Mouse (Mus musculus) B cell, adult 2 months (primary cell): ENCODE data around the gene Tenm4.

Source experiments
- DNase-seq, 2 experiments: peaks; one replicate each; pipeline ENCODE4 v3.0.0; 2022

Gene Tenm4

DNA sequence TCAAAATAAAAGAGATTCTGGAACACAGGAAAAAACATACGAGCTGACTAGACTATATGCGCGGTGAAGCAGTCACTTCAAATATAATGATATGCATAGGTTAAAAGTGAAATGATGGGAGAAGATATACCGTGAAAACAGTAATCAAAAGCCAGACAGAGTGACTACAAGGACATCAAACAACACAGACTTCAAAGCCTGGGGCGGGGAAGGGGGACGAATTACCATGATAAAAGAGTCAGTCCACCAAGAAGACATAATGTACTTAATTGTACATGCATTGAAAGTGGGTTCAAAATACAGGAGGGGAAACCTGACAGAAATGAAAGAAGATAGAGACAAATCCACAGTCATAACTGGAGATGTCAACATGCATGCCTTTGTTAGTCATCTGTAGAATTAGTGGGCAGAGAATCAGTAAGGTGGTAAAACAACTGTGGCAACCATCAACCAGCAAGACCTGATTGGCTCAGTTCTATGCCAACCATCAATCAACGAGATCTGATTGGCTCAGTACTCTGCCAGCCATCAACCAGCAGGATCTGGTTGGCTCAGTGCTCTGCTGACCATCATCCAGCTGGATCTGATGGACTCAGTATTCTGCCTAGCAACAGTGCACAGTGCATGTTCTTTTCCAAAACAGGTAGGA is 749.5 kb downstream of the Tenm4 start:
- no peak for DNase-seq

DNA sequence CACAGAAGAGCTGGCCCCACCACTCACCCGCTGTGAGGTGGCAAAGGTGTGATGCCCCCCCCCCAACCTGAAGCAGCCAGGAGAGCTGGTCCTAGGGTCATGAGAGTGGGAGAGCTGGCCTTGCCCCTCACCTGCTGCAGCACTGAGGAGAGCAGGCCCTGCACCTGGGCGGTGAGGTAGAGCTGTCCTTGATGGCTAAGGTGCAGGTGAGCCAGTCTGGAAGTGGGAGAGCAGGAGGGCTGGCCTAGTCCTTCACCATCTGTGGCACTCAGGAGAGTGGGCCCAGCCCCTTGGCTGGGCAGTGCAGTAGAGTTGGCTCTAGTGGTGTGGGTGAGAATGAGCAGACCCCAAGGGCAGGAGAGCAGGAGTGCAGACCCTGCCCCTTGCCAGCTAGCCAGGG is 751.9 kb downstream of the Tenm4 start:
- DNase-seq, result no peak

DNA sequence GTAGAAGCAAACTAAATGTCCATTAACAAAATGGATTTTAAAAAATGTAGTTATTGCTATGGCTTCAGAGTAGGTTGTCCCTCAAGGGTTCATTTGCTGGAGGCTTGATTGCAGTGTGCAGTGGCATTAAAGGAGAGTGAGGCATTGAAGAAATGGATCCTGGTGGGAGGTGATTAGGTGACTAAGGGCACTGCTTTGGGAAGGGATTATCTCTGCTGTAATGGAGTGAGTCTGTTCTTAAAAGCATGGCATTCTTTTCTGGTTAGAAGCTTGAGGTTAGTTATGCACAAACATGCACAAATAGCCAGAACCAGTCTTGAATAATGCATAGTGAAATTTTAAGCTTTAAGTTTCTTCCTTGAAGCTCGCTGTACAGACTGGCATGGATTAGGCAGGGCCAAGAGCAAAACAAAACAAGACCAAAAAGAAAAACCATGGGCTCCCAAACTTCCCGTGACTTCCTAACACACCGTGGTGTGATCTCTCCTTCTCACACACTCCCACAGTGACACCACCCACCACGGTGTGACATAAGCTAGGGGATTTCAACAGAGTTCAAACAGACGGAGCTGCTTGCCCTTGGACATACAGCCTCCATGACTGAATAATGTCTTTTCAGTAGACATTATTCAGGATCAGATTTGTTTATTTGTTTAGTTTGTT is 772.8 kb downstream of the Tenm4 start:
- no peak for DNase-seq

DNA sequence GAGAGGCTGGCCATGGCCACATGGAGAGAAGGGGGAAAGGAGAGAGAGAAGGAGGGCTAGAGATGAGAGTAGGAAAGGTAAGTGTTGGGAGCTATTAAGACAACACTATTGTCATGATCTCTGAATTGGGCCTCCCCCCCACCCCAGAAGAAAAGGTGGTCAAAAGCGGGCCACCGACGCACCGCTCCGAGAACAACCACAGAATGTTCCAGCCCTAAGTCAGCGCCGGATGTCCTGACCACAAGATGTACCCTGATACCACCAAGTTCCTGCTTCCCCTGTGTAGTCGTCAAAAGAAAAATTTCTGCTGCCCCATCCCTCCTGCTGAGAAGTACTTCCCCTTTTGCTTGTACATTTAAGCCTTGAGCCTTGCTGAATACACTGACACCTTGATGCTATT is 775.5 kb downstream of the Tenm4 start:
- peak; percentile 44 to 54 for DNase-seq

DNA sequence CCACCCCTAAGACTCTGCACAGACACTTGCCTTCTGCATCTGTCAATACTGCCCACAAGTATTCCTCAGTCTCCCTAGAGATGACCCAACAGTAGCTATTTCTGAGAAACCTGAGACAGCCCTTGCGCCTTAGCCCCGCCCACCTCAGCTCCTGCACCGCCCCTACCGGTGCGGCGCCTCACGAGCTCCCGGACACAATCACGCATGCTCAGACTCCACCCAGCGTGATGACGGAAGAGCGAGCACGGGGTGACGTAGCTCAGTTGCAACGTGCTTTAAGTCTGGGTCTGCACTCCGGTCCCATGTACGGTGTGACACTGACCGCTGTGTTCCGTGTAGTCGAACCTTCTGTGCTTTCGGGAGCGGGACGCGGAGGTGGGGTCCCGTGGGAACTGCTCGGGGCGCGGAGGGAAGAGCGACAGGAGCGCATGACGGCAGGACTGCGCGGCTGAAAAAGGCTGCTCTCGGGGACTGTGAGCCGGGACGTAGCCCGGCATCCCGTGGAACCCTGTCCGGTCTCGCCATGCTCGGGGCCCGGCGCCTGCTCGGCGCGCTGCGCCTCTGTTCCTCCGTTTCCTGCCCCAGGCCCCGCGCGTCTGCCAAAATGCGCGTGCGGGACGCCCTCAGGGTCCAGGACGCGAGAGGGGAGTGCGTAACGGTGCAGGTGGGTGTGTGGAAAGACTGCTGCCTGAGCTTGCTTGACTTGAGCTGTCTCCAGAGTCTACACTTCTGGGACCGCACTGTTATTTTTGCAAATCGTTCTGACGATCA is 780.4 kb downstream of the Tenm4 start, which contains the start of gene Nars2:
Gene Nars2 (plus strand): TSS at position 225 of the 771 bp plus-strand sequence.
- DNase-seq, result peak; percentile 93 to 94

DNA sequence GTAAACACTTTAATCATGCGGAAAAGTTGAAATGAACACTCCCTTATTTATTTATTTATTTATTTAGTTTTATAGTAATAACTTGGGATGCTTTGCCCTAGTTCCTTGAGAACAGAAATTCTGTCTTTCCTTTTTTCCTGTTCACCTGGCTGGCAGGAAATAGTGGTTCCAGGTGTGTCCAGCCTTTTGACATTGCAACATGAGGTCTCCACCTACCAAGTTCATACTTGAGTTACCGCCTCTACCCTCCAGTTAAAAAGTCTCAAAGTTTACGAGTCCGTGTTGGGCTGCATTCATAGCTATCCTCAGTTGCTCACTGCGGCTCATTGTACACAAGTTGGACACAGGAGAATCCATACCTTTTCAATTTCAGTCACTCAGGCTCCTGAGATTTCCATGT is 781.0 kb downstream of the Tenm4 start:
- peak in 1 of 2 experiments; percentile 13 for DNase-seq

DNA sequence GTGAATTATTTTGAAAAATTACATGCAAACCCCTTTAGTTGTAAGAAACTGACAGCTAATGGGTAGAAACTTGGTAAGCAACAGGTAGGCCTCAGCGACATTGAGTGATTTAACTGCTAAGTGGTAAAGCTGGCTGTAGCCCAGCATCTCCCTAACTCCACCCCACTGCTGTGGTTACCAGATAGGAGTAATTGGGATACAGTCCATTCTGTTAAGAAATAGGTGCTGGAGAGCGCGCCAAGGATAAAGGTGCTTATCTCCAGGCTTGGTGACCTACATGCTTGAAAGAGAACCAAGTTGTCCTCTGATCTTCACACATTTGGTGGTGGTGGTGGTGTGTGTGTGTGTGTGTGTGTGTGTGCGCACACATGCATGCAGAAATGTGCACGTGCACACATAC is 788.1 kb downstream of the Tenm4 start:
- no peak for DNase-seq
